Mouse (Mus musculus) cerebellum, postnatal 10 days (tissue): ENCODE results near the gene Angptl2.

Source experiments
- DNase-seq, 2 experiments: peaks; one replicate each; pipeline ENCODE4 v3.0.0; 2021; ENCODE audit warnings: mixed read lengths in 2 of 2

Gene Angptl2

DNA sequence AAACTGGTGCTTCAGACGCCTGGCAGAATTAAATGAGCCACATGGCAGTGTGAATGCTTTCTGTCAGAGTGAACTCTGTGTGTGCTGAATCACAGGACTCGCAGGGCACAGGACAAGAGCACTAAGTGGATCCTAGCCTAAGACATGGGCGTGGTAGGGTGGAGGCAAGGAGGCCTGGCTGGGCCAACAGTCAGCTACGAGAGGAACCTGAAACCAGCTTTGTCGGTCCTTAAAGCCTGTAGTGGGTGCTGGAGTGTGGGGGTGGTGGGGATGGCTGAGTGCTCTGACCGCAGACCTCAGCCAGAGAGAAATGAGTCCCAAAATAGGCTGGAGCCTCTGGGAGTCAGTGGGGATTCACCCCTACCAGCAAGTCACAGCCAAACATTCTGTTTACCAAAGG is 12.6 kb upstream of the Angptl2 start:
- DNase-seq, result no peak

- DNase-seq, result no peak
Observed at GRCm38 (mm10) chr2:33204980-33205379, 10.9 kb upstream of the Angptl2 start.

- DNase-seq, result peak in 1 of 2 experiments; percentile 37
Observed at GRCm38 (mm10) chr2:33205939-33206525, 9.8 kb upstream of the Angptl2 start.

- DNase-seq, result peak in 1 of 2 experiments; percentile 44
Observed at GRCm38 (mm10) chr2:33207069-33207468, 8.8 kb upstream of the Angptl2 start.

DNA sequence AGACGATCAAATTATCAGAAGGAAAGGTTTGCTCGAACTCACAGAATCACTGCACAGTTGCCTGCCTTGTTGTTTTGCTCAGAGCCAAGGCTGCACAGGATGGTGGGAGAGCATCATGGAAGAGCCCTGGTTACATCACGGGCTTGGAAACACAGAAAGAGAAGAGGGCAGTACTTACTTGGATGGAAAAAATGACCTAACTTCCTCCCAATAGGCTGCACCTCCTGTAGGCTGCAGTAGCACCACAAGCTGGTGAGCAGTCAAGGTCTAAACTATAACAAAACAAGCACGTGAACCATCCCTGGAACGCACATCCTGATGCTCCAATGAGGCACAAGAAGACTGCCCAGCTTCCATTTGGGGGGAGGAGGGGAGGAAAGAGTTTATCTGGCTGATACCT is 7.7 kb upstream of the Angptl2 start:
- no peak for DNase-seq

DNA sequence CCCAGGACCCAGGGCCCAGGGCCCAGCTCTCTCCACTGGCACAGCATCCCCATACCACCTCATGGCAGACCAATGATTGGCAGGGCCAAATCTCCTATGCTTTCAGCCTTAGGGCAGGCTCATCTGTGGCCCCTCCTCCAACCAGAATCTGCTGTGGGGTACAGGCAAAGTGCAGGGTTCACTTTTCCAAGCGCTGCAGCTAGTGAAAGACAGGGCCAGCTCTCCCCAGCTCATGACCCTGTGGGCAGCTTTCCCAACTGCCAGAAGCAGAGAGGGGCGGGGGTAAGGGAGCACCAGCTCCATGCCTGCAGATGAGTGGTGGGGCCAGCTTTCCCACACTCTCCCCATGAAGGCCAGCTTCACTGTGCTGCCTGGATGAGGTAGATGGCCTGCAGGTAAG is 5.0 kb upstream of the Angptl2 start:
- peak; percentile 48 to 56 for DNase-seq

- DNase-seq, result peak; percentile 63 to 65
Observed at GRCm38 (mm10) chr2:33211263-33211662, 4.6 kb upstream of the Angptl2 start.

- peak; percentile 41 to 44 for DNase-seq
Observed at GRCm38 (mm10) chr2:33215177-33215699, 631 bp upstream of the Angptl2 start.

- DNase-seq, result no peak
Observed at GRCm38 (mm10) chr2:33216645-33217424, 966 bp downstream of the Angptl2 start.

DNA sequence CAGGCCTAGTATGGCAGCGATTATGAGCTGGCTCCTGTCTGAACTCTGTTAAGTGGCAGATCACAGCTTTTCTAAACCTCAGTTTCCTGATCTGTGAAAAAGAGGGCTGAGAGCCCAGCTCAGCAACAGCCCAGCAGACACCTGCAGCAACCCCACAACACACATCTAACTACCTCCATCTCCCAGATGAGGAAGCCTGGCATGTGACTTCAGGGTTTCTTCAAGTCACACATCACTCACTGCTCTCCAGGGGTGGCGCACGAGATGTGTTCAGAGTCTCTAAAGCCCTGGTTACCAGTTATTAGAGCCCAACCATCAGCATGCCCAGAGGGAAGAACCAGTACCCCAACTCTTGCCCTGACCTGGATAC is 1.5 kb downstream of the Angptl2 start:
- DNase-seq, result no peak

DNA sequence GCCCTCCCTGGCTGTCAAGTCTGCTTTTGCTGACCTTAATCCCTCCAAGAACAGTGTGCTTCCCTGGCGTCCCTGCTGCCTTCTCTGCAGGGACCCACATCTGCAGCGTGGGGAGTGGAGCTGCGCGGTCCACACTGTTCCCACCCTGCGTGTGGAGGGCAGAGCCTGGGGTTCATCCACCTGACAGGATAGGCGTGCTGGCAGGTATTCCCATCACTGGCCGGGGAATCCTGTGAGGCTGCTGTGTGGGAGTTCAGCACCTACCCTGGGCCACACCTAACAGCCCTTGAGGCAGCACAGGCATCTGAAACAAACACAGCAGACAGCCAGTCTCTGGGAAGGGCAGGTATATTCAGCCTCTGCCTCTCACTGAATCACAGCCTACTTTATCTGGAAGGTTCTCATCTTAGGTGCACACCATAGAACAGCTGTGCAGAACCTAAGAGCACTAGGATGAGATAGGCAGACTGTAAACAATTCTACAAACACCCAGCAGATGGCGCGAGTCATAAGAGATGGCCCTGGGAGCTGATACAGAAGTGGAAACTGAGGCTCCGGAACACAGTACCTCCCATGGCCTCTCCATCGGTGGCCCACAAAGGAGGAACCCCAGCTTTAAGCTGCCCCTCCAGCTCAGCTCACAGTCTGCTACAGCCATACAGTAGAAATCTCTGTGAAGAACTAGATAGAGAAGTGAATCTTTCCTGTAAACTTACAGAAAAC is 3.2 kb downstream of the Angptl2 start:
- DNase-seq, result peak; percentile 53 to 61

DNA sequence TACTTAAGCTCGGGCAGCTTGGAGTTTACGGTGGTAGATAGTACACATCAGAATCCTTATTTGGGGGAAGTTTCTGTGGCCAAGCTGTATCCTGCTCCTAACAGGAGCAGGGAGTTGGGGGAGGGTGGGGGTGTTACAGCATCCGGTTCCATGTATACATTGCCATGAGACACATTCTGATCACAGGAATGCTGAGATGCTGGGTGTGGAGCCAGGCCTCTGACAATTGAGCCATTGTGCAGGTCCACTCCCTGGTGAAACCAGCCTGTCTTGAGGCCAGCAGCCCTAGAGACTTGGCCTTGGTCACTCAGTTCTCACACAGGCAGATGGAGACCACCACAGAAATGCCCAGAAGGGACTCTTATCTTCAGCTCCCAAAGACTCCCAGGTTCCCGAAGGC is 3.8 kb downstream of the Angptl2 start:
- no peak for DNase-seq

DNA sequence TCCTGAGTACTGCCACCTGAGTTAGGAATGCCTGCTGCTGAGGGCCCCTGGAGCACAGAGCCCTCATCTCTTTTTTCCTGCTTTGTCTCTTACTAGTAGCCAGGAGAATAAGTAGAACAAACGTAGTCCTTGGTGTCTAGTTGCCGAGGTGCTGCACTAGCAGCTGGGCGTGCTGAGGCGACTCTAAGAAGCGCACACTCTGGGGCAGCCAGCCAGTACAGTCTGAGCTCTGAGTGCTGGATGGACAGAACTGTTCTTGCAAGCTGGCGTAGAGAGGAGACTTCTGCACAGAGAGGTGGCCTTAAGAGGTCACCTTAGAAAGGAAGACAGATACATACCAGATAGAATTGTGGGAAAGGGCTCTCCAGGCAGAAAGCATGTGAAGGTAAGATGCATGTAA is 4.4 kb downstream of the Angptl2 start:
- DNase-seq, result peak; percentile 47 to 52

- no peak for DNase-seq
Observed at GRCm38 (mm10) chr2:33220674-33221338, 4.9 kb downstream of the Angptl2 start.

DNA sequence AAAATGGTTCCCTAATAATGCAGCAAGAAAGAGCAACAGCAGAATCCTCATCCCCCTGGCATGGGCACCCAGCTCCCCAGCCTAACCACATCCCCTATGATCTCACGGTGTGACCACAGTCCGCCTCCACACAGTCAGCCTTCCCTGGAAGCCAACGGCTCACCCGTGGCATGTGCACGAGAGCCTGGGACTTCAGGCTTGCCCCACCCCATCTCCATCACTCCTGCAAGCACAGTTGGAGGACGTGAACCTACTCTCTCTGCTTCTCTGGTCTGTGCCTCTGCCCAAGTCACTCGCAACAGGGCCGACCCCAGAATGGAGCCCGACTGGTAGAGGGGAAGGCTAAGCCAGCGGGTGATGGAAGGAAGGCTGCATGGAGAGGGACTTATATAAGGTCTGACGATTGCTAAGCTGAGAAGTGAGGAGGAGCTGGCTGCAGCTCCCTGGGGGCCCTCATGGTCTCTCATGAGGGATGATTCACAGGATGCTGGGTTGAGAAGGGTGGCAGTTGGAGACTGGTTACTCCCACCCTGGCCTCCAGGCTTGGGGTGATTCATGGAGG is 5.6 kb downstream of the Angptl2 start:
- no peak for DNase-seq

DNA sequence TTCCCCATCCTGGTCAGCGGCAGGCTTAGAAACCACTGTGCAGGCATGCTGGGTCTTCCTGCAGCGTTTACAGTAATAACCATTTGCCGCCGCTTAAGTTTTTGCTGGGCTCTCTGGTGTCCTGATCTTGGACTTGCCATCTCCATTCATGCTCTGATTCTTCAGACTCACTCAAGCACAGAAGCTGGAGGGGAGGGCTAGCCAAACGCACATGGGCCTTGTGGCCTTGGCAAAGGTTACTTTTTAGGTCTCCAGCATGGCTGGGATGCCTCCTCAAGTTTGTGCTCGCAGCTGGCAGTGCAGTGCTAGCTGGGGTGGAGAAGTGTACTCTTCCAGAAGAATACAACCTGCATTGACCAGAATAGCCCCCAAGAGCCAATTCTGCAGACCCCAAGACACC is 6.6 kb downstream of the Angptl2 start:
- no peak for DNase-seq

- DNase-seq, result no peak
Observed at GRCm38 (mm10) chr2:33223656-33224358, 7.9 kb downstream of the Angptl2 start.

DNA sequence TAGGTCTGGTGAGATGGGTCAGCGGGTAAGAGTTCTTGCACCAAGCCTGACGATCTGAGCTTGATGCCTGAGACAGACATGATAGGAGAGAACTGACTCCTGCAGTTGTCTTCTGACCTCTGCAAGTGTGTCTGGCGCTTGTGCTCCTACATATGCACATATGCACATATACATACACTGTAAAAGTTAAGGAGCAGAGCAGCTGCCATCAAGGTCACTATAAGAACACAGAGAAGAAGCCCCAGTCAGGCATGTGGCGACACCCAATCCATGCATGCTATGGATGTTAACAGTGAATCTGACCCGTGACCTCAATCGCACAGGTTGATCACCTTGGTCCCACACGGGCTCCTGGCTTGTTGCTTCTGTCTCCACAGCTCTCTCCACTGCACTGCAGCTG is 10.1 kb downstream of the Angptl2 start:
- no peak for DNase-seq

GRCm38 (mm10) chr2:33228077-33228476 is 12.2 kb downstream of the Angptl2 start:
- no peak for DNase-seq

- DNase-seq, result no peak
Observed at GRCm38 (mm10) chr2:33228551-33228950, 12.7 kb downstream of the Angptl2 start.

DNA sequence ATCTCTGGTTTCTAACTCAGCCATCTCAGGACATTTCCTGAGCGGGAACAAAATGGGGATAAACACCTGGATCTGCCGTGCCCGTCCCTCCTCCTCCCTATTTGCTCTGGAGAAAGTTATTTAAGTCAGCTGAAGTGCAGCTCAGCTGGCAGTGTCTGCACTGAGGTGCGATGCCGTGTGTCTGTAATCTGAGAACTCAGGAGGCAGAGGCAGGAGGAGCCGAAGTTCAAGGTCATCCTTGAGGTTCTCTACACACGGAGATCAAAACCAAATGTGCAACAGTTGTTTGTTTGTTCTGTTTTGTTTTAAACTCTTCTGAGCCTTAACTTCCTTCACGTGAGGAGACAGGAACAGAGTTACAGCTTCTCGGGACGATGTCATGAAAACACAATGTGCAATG is 14.8 kb downstream of the Angptl2 start:
- no peak for DNase-seq

DNA sequence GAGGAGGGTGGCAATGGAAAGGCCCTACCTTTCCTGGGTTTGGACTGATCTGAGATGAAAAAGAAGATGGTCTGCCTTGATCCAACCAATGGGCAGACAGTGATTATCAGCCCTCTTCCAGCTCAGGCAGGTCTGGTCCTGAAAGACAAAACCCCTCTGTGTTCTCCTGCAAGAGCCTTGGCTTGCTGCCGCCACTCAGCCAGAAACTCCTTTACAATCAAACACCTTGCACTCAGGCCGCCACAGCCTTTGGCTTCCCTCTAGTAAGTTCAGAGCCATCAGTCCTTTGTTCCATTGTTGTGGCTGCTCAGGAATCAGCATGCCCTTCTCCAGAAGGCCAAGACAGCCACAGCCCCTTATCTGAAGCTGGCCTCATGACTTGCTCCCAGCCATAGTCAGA is 15.9 kb downstream of the Angptl2 start:
- DNase-seq, result no peak
